Mouse (Mus musculus) adrenal gland, postnatal 36 days (tissue): ENCODE measurements at regions not wholly inside any gene's neighbourhood (a gene's known extent, or its start where the extent isn't known, plus 50 kb on each side); places are given as distances from the start of the nearest gene placed in this dataset.
"Not testable (repeated sequence)": the region's sequence is repeated elsewhere in the genome, so short reads cannot be mapped to it uniquely, and the experiment has no call there.

ENCODE experiments used
- DNase-seq, 2 experiments: peaks; one replicate each; pipeline ENCODE4 v3.0.0; 2021; ENCODE audit warnings: mixed read lengths in 1 of 2

DNA sequence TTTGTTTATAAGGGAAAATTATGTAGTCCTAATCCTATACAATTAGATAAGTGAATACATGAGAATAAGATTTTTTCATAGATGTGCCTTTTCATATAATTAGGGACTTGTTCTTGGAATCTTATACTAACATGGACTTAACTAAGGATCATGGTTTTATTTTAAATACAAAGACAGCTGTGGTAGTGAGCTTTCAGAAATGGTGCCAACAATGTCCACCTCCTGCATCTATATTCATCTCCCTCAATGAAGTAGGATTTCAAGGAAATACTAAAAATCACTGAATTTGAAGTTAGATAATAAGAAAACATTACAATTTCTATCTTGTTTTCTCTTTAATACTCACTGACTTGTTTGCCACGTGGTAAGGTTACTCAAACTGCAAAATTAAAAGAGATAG, 619.8 kb downstream of the Anxa1 start:
- DNase-seq = no peak

DNA sequence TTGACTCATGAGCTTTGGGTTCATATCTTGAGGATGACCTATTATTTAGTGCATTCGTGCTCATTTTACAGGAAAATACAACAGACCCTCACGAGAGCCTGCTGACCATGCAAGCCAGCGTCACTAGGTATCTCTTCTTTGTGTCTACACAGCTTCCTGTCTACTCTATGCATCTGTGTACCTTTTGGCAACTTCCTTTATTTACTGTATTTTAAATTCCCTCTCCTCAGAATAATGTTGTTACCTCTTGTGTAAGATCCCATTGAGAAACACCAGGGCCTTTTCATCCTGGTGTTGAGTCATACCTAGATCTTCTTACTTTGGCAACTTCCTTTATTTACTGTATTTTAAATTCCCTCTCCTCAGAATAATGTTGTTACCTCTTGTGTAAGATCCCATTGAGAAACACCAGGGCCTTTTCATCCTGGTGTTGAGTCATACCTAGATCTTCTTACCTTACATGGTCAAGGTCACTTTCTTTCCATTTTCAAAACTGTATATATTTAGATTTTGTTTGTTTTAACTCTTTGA, 639.1 kb upstream of the Rorb start:
- not testable (repeated sequence) for DNase-seq

DNA sequence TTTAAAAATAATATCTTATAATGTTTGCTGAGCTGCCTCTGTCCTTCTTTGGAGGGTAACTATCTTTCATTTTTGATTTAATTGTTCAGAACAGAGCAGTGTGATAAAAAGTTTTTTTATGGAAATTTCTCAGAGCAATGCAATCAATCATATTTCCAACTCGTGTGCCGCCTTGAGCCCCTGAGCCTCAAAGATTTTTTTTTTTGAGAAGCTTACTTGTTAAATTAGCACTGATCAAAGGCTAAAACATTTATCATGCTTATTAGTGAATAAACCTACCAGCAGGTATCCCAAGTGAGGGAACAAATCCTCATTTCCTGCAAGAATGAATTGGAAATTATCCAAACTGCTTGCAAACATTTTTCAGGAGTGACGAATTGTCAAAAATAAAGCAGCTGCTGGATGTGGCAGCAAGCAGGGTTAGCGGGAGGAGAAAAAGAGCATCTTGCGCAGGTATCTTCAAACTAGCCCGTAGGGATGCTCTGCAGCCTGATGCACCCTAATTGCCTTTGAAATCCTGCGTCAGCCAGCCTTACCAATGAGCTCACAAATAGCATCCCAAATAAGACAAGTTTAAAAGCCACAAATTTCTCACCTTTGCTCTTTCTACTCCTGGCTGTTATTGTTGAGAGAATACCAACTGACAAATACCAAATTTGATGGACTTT, 637.0 kb upstream of the Rorb start:
- DNase-seq = no peak

DNA sequence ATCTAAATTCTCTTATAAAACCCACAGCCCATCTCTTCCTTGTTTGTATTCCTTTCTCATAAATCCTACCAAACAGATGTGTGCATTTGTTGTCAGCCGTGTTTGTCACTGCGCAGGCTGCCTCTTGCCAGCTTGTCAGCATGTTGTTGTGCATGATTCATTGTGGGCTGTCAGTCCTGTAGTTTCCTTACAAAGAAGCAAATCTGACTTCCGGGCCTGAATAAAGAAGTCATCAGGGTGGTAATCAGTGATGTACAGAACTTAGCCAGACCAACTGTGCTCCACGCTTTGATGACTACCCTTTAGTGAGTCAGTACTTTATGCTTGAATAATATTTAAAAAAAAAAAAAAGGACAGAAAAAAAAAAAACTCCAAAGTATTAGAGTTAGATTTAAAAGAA, 608.9 kb upstream of the Rorb start:
- DNase-seq = no peak
